Mouse (Mus musculus): ENCODE data around the gene Magi2.

- TF ChIP-seq POLR2A (IDR thresholded peaks at IDR 0.05; ENCODE audit: extremely low read depth, insufficient read depth, low read length) (no peak), CTCF (IDR thresholded peaks at IDR 0.05; ENCODE audit: extremely low read depth, insufficient read depth, low read length) (no peak)
Observed at GRCm38 (mm10) chr5:20153359-20154125, 926.7 kb downstream of the Magi2 start.
